Mouse (Mus musculus) E14TG2a.4 (cell line): ENCODE measurements around the gene Xxylt1.

ENCODE experiments used
- CTCF ChIP-seq: conservative IDR thresholded peaks from 2 replicates; pipeline ENCODE4 v1.5.1; 2014; ENCODE audit warnings: low read length
- POU5F1 ChIP-seq: IDR thresholded peaks from 2 replicates; pipeline ENCODE4 v1.6.1; 2014; ENCODE audit warnings: low read length, borderline replicate concordance

- TF ChIP-seq CTCF: no peak
- TF ChIP-seq POU5F1: no peak
These were observed 98.0 kb downstream of the Xxylt1 start for GRCm38 (mm10) chr16:30983281-30983680.
